Mouse (Mus musculus) layer of hippocampus, postnatal 14 days (tissue): ENCODE results near the gene Pak2. TPM values are rescaled to one million over a fixed set of nuclear protein-coding genes. Genes with fewer than 3 reads are reported as not detected.
"Not testable (repeated sequence)": the region's sequence is repeated elsewhere in the genome, so short reads cannot be mapped to it uniquely, and the experiment has no call there.

Source experiments
- DNase-seq, 2 experiments: peaks; one replicate each; pipeline ENCODE4 v3.0.0; 2021 to 2022; ENCODE audit warnings: low spot score in 2 of 2, mixed read lengths in 1 of 2
- total RNA-seq, 2 experiments: library from RNA; stranded (reverse); gene quantifications; 2 replicates each; pipeline ENCODE4 v1.2.3; 2021

The Pak2 gene
- total RNA-seq, 2 experiments from 2014 or later, result 33.3 TPM

DNA sequence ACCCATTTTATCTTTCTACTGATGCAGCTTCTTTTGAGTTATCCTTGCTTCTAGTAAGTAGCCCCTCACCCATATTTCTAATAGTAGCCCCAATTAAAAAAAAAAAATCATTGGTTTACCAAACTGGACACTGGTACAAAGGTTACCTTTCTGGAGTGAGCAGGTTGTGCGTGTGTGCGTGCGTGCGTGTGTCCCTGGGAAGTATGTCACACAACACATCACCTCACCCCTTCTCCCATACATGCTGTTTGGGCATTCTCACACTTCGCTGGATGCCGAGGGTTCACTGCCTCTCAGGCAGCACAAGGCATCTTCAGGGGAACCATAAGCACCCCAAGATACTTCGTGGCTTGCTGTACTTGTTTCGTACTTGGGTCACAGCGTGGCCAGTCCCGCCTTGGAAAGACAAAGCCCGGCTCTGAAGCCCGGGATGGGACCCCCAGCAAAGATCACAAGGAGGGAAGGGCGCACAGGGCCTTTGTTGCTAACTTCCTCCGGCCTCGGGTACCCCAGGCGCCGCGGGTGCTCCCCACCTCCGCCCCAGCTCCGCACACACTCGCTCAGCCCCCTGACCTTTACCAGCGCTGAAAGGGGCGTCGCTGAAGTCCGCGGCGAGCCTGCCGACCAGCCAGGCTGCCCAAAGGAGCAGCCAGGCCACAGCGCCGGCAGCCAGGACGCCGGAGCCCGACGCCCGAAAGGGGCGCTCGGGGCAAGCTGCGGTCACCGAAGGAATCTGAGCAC, 19.9 kb upstream of the Pak2 start:
- DNase-seq, result no peak

- DNase-seq, result not testable (repeated sequence)
These were observed 18.6 kb upstream of the Pak2 start for GRCm38 (mm10) chr16:32097757-32098156.

- DNase-seq, result no peak
These were observed 12.3 kb upstream of the Pak2 start for GRCm38 (mm10) chr16:32091466-32091865.

DNA sequence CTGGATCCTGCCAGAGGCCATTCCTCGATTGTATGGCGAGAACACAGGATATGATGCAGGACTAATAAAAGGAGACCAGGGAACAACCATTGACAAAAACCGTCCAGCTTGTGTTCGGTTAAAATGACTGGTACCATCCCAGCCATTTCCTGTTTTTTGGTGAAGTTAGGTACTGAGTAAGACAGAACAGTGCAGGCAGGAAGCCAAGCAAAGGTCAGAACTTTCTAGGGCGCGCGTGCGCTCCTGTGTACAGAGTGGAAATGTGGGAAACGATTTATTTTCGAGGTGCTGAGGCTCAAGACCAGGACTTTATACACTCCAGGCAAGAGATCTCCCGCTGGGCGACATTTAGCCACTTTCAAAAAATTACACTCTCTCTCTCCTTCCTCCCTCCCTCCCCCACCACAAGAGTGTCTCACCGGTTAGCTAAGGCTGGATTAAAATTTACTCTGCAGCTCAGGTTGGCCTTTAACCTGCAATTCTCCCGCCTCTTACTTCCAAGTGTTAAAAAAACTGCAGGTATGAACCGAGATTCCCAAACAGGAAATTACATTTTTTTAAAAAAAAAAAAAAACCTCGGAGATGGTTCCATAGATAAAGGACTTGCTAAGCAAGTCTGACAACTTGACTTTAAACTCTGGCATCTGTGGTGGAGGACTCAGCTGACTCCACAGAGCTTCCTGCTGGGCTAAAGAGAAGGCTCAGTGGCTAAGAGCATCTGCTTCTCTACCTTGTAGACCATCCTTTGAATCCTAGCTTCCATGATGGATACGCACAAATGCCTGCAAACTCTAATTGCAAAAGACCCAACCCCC, 8.7 kb upstream of the Pak2 start:
- no peak for DNase-seq

GRCm38 (mm10) chr16:32078408-32078990, 643 bp downstream of the Pak2 start:
- peak in 1 of 2 experiments; percentile 35 for DNase-seq

GRCm38 (mm10) chr16:32077648-32078407, 1.3 kb downstream of the Pak2 start:
- DNase-seq, result no peak

DNA sequence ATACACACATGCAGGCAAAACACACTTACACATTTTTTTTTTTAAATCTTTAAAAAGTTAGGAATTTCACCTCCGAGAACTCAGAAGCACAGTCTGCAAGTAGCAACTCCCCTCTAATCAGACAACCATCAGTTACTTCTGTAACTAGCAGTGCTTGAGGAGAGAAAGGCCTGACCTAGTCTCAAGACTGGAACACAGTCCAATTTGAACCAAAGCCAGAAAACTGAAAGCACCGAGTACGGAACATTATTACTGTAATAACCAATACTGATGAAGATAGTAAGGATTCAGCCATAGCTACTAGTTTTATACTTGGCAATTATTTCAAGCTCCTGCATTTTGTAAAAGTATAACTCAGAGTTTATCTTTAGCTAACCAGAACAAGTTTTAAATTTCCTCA, 2.7 kb downstream of the Pak2 start:
- DNase-seq, result no peak

DNA sequence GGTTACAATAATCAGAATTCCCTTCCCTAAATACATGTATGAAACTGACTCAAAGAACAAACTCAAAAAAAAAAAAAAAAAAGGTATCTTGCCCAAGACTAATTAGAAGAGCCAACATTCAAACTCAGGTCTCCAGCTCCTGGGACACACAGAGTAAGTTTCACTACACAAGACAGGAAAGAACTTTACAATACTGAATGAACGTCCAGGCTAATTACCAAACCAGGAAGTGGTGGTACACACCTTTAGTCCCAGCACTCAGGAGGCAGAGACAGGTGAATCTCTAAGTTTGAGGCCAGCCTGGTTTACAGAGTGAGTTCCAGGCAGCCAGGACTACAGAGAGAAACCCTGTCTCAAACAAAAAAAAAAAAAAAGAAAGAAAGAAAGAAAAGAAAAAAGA, 3.4 kb downstream of the Pak2 start:
- no peak for DNase-seq

GRCm38 (mm10) chr16:32070070-32070469, 9.1 kb downstream of the Pak2 start:
- not testable (repeated sequence) for DNase-seq

- DNase-seq, result no peak
These were observed 10.5 kb downstream of the Pak2 start for GRCm38 (mm10) chr16:32068389-32069300.

GRCm38 (mm10) chr16:32066899-32067298, 12.2 kb downstream of the Pak2 start:
- DNase-seq, result no peak

- DNase-seq, result no peak
These were observed 15.2 kb downstream of the Pak2 start for GRCm38 (mm10) chr16:32063900-32064299.

GRCm38 (mm10) chr16:32062226-32062625, 16.9 kb downstream of the Pak2 start:
- no peak for DNase-seq

- DNase-seq, result no peak
These were observed 19.2 kb downstream of the Pak2 start for GRCm38 (mm10) chr16:32059840-32060523.

- no peak for DNase-seq
These were observed 20.3 kb downstream of the Pak2 start for GRCm38 (mm10) chr16:32058817-32059216.

- no peak for DNase-seq
These were observed 36.8 kb downstream of the Pak2 start for GRCm38 (mm10) chr16:32042367-32042766.

- DNase-seq, result no peak
These were observed 59.5 kb downstream of the Pak2 start for GRCm38 (mm10) chr16:32019678-32020077.

GRCm38 (mm10) chr16:32010330-32010729, 68.8 kb downstream of the Pak2 start:
- no peak for DNase-seq

DNA sequence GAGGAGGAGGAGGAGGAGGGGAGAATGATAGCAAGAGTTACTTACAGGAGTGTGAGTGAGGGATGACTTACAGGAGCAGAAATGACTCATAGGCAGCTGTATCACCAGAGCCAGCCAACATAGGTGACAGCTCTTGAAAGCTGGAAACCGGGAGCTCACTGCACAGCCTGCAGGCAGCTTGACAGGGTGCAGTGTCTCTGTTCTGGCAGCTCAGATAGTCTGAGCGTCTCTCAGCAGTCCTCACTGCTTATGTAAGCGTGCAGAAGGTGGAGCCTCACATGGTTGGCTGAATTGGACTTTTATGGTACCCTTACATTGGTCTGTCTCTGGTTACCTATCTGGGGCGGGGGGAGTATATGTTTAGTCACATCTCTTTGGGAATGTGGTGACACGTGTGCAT, 69.2 kb downstream of the Pak2 start:
- no peak for DNase-seq
